Mouse (Mus musculus) olfactory bulb, adult 2 months (tissue): ENCODE measurements at regions not wholly inside any gene's neighbourhood (a gene's known extent, or its start where the extent isn't known, plus 50 kb on each side); places are given as distances from the start of the nearest gene placed in this dataset.

Experiments used
- CTCF ChIP-seq: fragments of 200-500 bp; IDR thresholded peaks from 2 replicates; pipeline ENCODE4 v1.5.1; 2012; ENCODE audit warnings: low read depth, mild to moderate bottlenecking, low read length, moderate library complexity; ENCODE audit not compliant: insufficient read depth
- POLR2A ChIP-seq: fragments of 200-500 bp; IDR thresholded peaks from 2 replicates; pipeline ENCODE4 v1.6.1; 2012; ENCODE audit warnings: mild to moderate bottlenecking, low read depth, low read length, moderate library complexity; ENCODE audit not compliant: insufficient read depth

GRCm38 (mm10) chr1:137129116-137129515 is 168.9 kb upstream of the Nr5a2 start:
- TF ChIP-seq POLR2A (no peak), CTCF (no peak)
